Mouse (Mus musculus) cerebellum, adult 11-12 months (tissue): ENCODE data around the gene Spata48.

Experiments used
- DNase-seq: peaks from one replicate; pipeline ENCODE4 v3.0.0; 2022

The Spata48 gene

DNA sequence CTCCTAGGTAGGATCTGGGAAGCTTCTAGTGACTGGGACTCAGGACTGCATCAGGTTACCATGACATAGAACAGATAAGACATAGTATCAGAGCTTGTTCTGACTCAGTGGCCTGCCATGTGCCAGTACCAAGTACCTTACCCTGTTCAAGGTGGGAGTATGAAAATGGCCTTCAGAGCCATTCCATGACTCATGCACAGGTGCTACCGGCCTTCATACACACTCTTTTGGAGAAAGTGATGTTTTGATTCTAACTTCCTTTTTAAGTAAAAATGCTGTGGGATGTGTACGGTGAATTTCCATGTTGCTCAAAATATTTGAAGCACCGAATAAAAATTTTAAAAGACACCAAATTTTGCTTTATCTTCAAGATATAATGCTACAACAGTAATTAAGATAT lies 84.1 kb downstream of the Spata48 start:
- no peak for DNase-seq

- DNase-seq = no peak
Measured at GRCm38 (mm10) chr11:11546903-11547511, 85.1 kb downstream of the Spata48 start.

GRCm38 (mm10) chr11:11547597-11548240 lies 85.8 kb downstream of the Spata48 start:
- DNase-seq = no peak

DNA sequence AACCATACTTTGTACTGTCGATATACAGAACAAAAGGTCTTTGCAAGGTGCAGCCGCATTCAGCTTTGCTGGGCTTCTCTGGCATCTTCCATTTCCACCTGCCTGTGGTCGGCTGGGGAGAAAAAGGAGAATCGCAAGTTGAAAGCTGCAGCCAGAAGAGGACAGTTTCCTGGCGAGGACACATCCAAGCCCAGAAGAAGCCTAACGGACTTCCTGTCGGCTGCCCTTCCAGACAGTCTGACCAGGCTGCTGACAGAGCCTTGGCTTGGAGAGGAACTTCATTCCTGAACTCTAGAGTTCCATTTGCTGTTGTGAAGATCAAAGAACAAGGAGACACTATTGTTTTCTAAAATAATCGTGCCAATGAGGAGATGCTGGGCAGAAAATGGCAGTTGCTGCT lies 93.7 kb downstream of the Spata48 start:
- DNase-seq = no peak

DNA sequence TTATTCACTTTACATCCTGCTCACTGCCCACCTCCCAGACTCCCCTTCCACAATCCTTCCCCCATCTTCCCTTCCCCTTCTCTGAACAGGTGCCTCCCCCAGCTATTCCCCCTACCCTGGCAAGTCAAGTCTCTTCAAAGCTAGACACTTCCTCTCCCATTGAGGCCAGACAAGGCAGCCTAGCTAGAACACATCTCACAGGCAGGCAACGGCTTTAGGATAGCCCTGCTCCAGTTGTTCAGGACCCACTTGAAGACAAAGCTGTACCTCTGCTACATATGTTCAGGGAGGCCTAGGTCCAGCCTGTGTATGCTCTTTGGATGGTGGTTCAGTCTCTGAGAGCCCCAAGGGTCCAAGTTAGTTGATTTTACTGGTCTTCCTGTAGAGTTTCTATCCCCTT lies 94.3 kb downstream of the Spata48 start:
- no peak for DNase-seq

DNA sequence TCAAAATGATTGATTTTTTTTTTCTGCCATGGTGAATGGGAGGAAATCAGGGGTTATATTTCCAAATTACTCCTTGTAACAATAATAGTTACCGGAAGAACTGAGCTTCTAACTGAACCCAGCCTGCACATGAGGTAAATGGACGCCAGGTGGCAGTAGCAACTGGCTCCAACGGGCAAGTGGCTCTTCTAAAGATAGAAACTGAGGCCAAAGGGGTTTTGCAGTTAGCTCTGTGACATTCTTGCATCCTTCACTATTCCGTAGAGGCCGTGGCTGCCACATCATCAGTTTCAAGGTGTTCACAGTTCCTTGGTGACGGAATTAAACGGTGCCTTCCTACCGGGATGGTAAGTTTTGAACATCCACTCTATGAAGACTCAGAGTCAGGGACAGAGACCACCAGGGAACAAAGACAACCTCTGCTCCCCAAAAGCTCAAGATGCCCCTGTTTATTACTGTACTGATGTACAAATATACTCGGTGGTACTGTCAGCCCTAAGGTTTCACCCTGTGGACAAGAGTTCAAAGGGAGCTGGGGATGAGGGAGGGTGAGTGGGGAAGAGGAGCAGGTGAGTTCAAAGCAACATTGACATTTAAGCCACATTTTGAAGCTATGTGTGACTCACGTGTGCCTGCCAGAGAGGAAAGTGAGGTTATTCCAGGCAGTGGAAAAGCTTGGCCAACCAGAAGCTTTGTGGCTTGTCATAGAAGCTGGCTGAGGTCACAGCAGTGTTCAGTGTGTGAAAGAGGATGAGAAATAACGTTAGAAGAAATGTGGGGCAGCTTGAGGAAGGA lies 95.5 kb downstream of the Spata48 start:
- DNase-seq = no peak

- DNase-seq = no peak
Measured at GRCm38 (mm10) chr11:11558662-11559061, 96.8 kb downstream of the Spata48 start.

- no peak for DNase-seq
Measured at GRCm38 (mm10) chr11:11559099-11559686, 97.3 kb downstream of the Spata48 start.

- DNase-seq = no peak
Measured at GRCm38 (mm10) chr11:11561118-11561517, 99.2 kb downstream of the Spata48 start.

GRCm38 (mm10) chr11:11564266-11565044 lies 102.6 kb downstream of the Spata48 start:
- no peak for DNase-seq
